Mouse (Mus musculus): ENCODE results near the gene Cox8b. TPM values are rescaled to one million over a fixed set of nuclear protein-coding genes. Genes with fewer than 3 reads are reported as not detected.

Cox8b gene
- polyA plus RNA-seq, 2 experiments, result 14.5 to 32.5 TPM

GRCm38 (mm10) chr7:140874224-140874623, 26.0 kb downstream of the Cox8b start:
- H3K36me3 ChIP-seq (ENCODE audit: control insufficient read depth, insufficient read depth, low read length), result peaks cover 45% of the 10 kb centered on the region
- 90% methylated on average over 4 of the region's 4 CpGs for WGBS
- no peak for TF ChIP-seq POLR2A (IDR thresholded peaks at IDR 0.05; ENCODE audit: borderline replicate concordance, extremely low read depth, insufficient read depth, insufficient read length)
- no peaks in the 10 kb centered on the region for H3K4me1 ChIP-seq (ENCODE audit: control insufficient read depth, insufficient read depth, low read length)
- H3K27ac ChIP-seq (replicated peaks; ENCODE audit: low read depth, low read length), result no peak overlapping the region
- no peak overlapping the region for H3K4me3 ChIP-seq (replicated peaks; ENCODE audit: low read length)
- ATAC-seq (ENCODE audit: low FRiP score, low read depth), result no peak
- no peaks in the 10 kb centered on the region for H3K27me3 ChIP-seq (ENCODE audit: control insufficient read depth, insufficient read depth, low read length)
- no peak overlapping the region for H3K9ac ChIP-seq (ENCODE audit: low read depth, low read length, severe bottlenecking)
- no peak for DNase-seq (ENCODE audit: low spot score)
- H3K4me2 ChIP-seq (replicated peaks; ENCODE audit: low read depth, low read length, severe bottlenecking), result no peak overlapping the region
- no peaks in the 10 kb centered on the region for H3K9me3 ChIP-seq (ENCODE audit: control insufficient read depth, low read length)

- WGBS, result 86% methylated on average over 12 of the region's 12 CpGs
- ATAC-seq (ENCODE audit: low FRiP score, low read depth) (no peak), DNase-seq (ENCODE audit: low spot score) (no peak)
- Histone ChIP-seq H3K9ac (ENCODE audit: low read depth, low read length, severe bottlenecking) (no peak overlapping the region), H3K4me1 (ENCODE audit: control insufficient read depth, insufficient read depth, low read length) (no peaks in the 10 kb centered on the region), H3K9me3 (ENCODE audit: control insufficient read depth, low read length) (no peaks in the 10 kb centered on the region), H3K27me3 (ENCODE audit: control insufficient read depth, insufficient read depth, low read length) (no peaks in the 10 kb centered on the region), H3K4me2 (replicated peaks; ENCODE audit: low read depth, low read length, severe bottlenecking) (no peak overlapping the region), H3K4me3 (replicated peaks; ENCODE audit: low read length) (no peak overlapping the region), H3K27ac (replicated peaks; ENCODE audit: low read depth, low read length) (no peak overlapping the region), H3K36me3 (ENCODE audit: control insufficient read depth, insufficient read depth, low read length) (peaks cover 67% of the 10 kb centered on the region)
- no peak for TF ChIP-seq POLR2A (IDR thresholded peaks at IDR 0.05; ENCODE audit: borderline replicate concordance, extremely low read depth, insufficient read depth, insufficient read length)
Measured at GRCm38 (mm10) chr7:140864761-140865160, 35.5 kb downstream of the Cox8b start.

- no peak for TF ChIP-seq POLR2A (IDR thresholded peaks at IDR 0.05; ENCODE audit: borderline replicate concordance, extremely low read depth, insufficient read depth, insufficient read length)
- no peaks in the 10 kb centered on the region for H3K27me3 ChIP-seq (ENCODE audit: control insufficient read depth, insufficient read depth, low read length)
- no peak overlapping the region for H3K9ac ChIP-seq (ENCODE audit: low read depth, low read length, severe bottlenecking)
- DNase-seq (ENCODE audit: low spot score), result no peak
- H3K4me1 ChIP-seq (ENCODE audit: control insufficient read depth, insufficient read depth, low read length), result peaks cover 12% of the 10 kb centered on the region
- 79% methylated on average over 5 of the region's 5 CpGs for WGBS
- no peak overlapping the region for H3K4me3 ChIP-seq (replicated peaks; ENCODE audit: low read length)
- peaks cover 68% of the 10 kb centered on the region for H3K36me3 ChIP-seq (ENCODE audit: control insufficient read depth, insufficient read depth, low read length)
- no peak overlapping the region for H3K27ac ChIP-seq (replicated peaks; ENCODE audit: low read depth, low read length)
- no peak for ATAC-seq (ENCODE audit: low FRiP score, low read depth)
- no peaks in the 10 kb centered on the region for H3K9me3 ChIP-seq (ENCODE audit: control insufficient read depth, low read length)
- H3K4me2 ChIP-seq (replicated peaks; ENCODE audit: low read depth, low read length, severe bottlenecking), result no peak overlapping the region
Measured at GRCm38 (mm10) chr7:140860728-140861127, 39.5 kb downstream of the Cox8b start.

- H3K4me1 ChIP-seq (ENCODE audit: control insufficient read depth, insufficient read depth, low read length), result peaks cover 17% of the 10 kb centered on the region
- TF ChIP-seq POLR2A (IDR thresholded peaks at IDR 0.05; ENCODE audit: borderline replicate concordance, extremely low read depth, insufficient read depth, insufficient read length), result no peak
- ATAC-seq (ENCODE audit: low FRiP score, low read depth), result no peak
- 76% methylated on average over 6 of the region's 6 CpGs for WGBS
- DNase-seq (ENCODE audit: low spot score), result no peak
- no peak overlapping the region for H3K4me2 ChIP-seq (replicated peaks; ENCODE audit: low read depth, low read length, severe bottlenecking)
- peaks cover 62% of the 10 kb centered on the region for H3K36me3 ChIP-seq (ENCODE audit: control insufficient read depth, insufficient read depth, low read length)
- H3K27me3 ChIP-seq (ENCODE audit: control insufficient read depth, insufficient read depth, low read length), result no peaks in the 10 kb centered on the region
- H3K9me3 ChIP-seq (ENCODE audit: control insufficient read depth, low read length), result no peaks in the 10 kb centered on the region
- no peak overlapping the region for H3K9ac ChIP-seq (ENCODE audit: low read depth, low read length, severe bottlenecking)
- H3K4me3 ChIP-seq (replicated peaks; ENCODE audit: low read length), result no peak overlapping the region
- H3K27ac ChIP-seq (replicated peaks; ENCODE audit: low read depth, low read length), result no peak overlapping the region
Measured at GRCm38 (mm10) chr7:140859997-140860396, 40.2 kb downstream of the Cox8b start.

GRCm38 (mm10) chr7:140858746-140859145, 41.5 kb downstream of the Cox8b start:
- Histone ChIP-seq H3K9me3 (ENCODE audit: control insufficient read depth, low read length) (no peaks in the 10 kb centered on the region), H3K27ac (replicated peaks; ENCODE audit: low read depth, low read length) (no peak overlapping the region), H3K27me3 (ENCODE audit: control insufficient read depth, insufficient read depth, low read length) (no peaks in the 10 kb centered on the region), H3K36me3 (ENCODE audit: control insufficient read depth, insufficient read depth, low read length) (peaks cover 59% of the 10 kb centered on the region), H3K4me3 (replicated peaks; ENCODE audit: low read length) (peak overlapping the region; percentile 82; the same call in 1 of the 2 replicates), H3K4me2 (replicated peaks; ENCODE audit: low read depth, low read length, severe bottlenecking) (peak overlapping the region; percentile 98), H3K9ac (ENCODE audit: low read depth, low read length, severe bottlenecking) (no peak overlapping the region), H3K4me1 (ENCODE audit: control insufficient read depth, insufficient read depth, low read length) (peaks cover 19% of the 10 kb centered on the region)
- no peak for TF ChIP-seq POLR2A (IDR thresholded peaks at IDR 0.05; ENCODE audit: borderline replicate concordance, extremely low read depth, insufficient read depth, insufficient read length)
- WGBS, result 93% methylated on average over 8 of the region's 8 CpGs
- DNase-seq (ENCODE audit: low spot score) (no peak), ATAC-seq (ENCODE audit: low FRiP score, low read depth) (no peak)
